Mouse (Mus musculus): ENCODE data around the gene Snx29.

DNA sequence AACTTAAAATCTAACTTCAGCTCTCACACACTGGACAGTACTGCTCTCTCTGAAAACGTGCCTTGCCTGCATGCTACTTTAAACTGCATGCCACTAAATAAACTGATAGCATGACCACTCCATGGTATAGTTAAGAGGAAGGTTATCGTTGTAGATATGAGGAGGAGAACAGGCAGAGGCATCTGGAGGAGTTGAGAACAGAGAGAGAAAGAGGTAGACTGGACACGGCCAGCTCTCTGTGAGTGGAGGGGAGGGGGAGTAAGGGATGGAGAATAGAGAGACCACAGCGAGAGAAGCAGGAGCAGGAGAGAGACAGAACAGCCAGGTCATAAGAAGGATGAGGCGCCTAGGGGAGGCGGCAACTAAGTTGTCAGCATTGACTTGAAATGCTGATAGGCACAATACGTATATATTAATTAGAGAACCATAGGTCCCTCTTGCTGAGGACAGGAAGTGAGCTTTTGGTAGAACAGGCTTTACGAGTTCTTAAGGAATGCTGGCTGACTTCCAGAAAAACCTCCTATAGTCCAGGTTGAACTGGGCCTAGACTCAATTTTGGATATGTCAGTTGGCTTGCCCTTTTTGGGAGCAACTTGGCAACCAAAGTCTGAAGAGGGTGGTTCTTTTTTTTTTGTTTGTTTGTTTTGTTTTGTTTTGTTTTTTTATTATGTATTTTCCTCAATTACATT lies 85.4 kb downstream of the Snx29 start:
- TF ChIP-seq CTCF (IDR thresholded peaks at IDR 0.05; ENCODE audit: insufficient read depth, low read depth, low read length) (no peak), POLR2A (IDR thresholded peaks at IDR 0.05; ENCODE audit: insufficient read depth, low read depth, low read length) (no peak)
